Mouse (Mus musculus): ENCODE measurements at regions not wholly inside any gene's neighbourhood (a gene's known extent, or its start where the extent isn't known, plus 50 kb on each side); places are given as distances from the start of the nearest gene placed in this dataset.

- DNase-seq, result no peak
Measured at GRCm38 (mm10) chr17:4199698-4200153, 503.7 kb upstream of the Nox3 start.

DNA sequence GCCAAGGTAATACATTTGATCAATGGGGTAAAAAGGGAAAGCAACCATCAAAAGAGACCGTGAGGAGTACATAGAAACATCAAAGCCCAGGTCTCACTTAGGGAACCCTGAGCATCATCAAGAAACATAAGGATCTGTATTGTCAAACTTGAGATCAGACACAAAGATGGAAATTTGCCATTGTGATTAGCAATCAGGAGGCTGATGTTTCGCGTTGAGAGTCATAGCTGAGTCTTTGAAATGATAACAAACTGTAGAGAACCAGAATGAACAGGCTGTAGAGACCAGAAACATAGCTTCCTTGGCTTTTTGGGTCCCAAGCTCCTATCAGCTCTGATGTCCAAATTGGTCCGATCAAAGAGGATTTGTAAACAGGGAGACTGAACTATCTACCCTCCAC lies 505.2 kb upstream of the Nox3 start:
- DNase-seq, result no peak

- no peak for DNase-seq
Measured at GRCm38 (mm10) chr17:4208142-4208925, 512.3 kb upstream of the Nox3 start.

- no peak for DNase-seq
Measured at GRCm38 (mm10) chr17:4209650-4210049, 513.6 kb upstream of the Nox3 start.

GRCm38 (mm10) chr17:4212586-4212985 lies 516.5 kb upstream of the Nox3 start:
- no peak for DNase-seq

GRCm38 (mm10) chr17:4214970-4215369 lies 518.9 kb upstream of the Nox3 start:
- DNase-seq, result no peak

- DNase-seq, result no peak
Measured at GRCm38 (mm10) chr17:4216203-4216602, 520.1 kb upstream of the Nox3 start.

GRCm38 (mm10) chr17:4216750-4217149 lies 520.7 kb upstream of the Nox3 start:
- no peak for DNase-seq

GRCm38 (mm10) chr17:4220661-4221360 lies 524.8 kb upstream of the Nox3 start:
- no peak for DNase-seq

GRCm38 (mm10) chr17:4227889-4228288 lies 531.8 kb upstream of the Nox3 start:
- DNase-seq, result no peak

GRCm38 (mm10) chr17:4229969-4230368 lies 533.9 kb upstream of the Nox3 start:
- no peak for DNase-seq

- DNase-seq, result no peak
Measured at GRCm38 (mm10) chr17:4250476-4250875, 554.4 kb upstream of the Nox3 start.

GRCm38 (mm10) chr17:4265471-4265870 lies 569.4 kb upstream of the Nox3 start:
- DNase-seq, result no peak

DNA sequence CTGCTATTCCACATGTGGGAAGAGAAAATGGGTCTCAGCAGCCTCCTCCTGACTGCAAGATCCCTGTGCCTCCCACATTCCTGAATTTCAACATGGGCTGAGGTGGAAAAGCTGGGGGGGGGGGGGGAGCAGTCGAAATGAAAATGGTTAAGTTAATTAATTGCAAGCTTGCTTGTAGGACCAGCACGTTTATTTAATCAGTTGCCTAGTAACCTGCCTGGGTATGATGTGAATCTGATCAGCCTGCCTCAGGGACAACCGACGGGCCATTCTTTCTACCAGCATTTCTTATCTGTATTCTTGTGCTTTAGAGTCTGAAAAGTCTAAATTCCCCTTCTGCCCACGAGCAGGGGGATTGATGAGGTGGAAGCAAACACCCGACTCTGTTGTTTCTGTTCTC lies 569.9 kb upstream of the Nox3 start:
- no peak for DNase-seq

DNA sequence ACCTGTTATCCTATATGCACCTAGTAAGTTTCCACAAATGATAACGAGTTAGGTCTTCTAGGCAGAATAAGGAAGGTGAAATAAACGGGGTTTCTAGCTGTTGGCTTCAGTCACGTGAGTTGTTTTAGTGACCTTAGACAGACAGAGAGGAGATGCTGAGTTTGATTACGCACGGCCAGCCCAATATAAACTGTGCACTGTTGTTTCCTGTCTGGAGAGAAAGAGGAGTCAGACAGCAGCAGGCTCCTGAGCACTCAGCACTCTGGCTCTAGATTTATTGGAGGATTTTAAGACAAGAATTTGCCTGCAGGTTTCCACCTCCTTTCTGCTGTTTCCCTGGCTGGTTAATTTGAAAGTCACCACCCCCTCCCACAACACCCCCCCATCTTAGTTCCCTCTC lies 570.4 kb upstream of the Nox3 start:
- DNase-seq, result no peak

GRCm38 (mm10) chr17:4268380-4268779 lies 572.3 kb upstream of the Nox3 start:
- DNase-seq, result no peak

DNA sequence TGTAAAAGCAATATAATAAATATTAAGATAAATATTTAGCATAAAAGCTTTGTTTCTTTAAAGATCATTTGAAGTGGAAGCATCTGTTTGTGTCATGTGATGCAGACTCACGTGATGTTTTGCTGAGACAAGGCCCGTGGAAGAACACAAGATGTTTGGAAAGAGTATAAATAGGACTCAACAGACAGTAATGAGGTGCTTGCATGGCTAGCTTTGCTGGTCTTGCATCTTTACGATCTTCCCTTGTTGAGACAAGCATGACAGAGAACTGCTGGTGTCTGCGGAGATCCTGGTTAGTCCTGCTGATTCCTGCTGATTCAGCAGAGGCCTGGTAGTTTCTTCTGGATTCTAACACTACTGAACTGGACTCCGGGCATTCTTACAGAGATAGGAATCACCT lies 576.4 kb upstream of the Nox3 start:
- DNase-seq, result no peak

- DNase-seq, result no peak
Measured at GRCm38 (mm10) chr17:4276722-4277121, 580.7 kb upstream of the Nox3 start.

- DNase-seq, result no peak
Measured at GRCm38 (mm10) chr17:4278239-4278827, 582.3 kb upstream of the Nox3 start.

DNA sequence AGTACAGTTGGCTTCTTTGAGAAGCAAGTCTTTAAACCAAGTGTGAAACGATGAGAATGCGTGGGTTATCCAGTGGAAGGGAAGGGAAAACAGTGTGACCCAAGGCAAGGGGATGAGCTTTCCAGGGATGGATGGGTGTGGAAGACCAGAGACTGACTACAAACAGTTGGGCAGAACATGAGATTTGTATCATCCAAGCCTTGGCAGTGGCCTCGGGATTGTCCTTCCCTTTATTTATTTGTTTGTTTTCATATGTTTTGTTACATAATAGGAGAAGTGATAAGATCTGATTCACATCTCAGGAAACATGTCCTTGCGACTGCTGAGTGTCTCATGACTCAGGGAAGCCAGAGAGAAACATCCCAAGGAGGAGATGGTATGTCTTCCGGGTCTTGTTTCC lies 585.4 kb upstream of the Nox3 start:
- no peak for DNase-seq

GRCm38 (mm10) chr17:4291418-4291817 lies 595.4 kb upstream of the Nox3 start:
- DNase-seq, result no peak

GRCm38 (mm10) chr17:4296521-4297155 lies 600.6 kb upstream of the Nox3 start:
- no peak for DNase-seq

GRCm38 (mm10) chr17:4297156-4297535 lies 601.1 kb upstream of the Nox3 start:
- DNase-seq, result no peak
